Mouse (Mus musculus): ENCODE results near the gene Tspan9.
A peak's percentile ranks its signal among the peaks of the same experiment; 100 is the strongest.

The Tspan9 gene

GRCm38 (mm10) chr6:127974000-127974399, 169.4 kb downstream of the Tspan9 start:
- DNase-seq: no peak

GRCm38 (mm10) chr6:127973553-127973952, 169.8 kb downstream of the Tspan9 start:
- DNase-seq: no peak

GRCm38 (mm10) chr6:127971931-127972330, 171.5 kb downstream of the Tspan9 start:
- DNase-seq: no peak

- no peak for DNase-seq
Measured at GRCm38 (mm10) chr6:127970848-127971247, 172.5 kb downstream of the Tspan9 start.

GRCm38 (mm10) chr6:127970120-127970519, 173.3 kb downstream of the Tspan9 start:
- peak; percentile 72 for DNase-seq

GRCm38 (mm10) chr6:127969709-127970108, 173.7 kb downstream of the Tspan9 start:
- DNase-seq: no peak

- DNase-seq: peak; percentile 68
Measured at GRCm38 (mm10) chr6:127965497-127965896, 177.9 kb downstream of the Tspan9 start.

GRCm38 (mm10) chr6:127960203-127960602, 183.2 kb downstream of the Tspan9 start:
- DNase-seq: no peak

- no peak for DNase-seq
Measured at GRCm38 (mm10) chr6:127956172-127956571, 187.2 kb downstream of the Tspan9 start.

GRCm38 (mm10) chr6:127953071-127953470, 190.3 kb downstream of the Tspan9 start:
- DNase-seq: no peak

GRCm38 (mm10) chr6:127949885-127950284, 193.5 kb downstream of the Tspan9 start:
- DNase-seq: no peak

- DNase-seq: no peak
Measured at GRCm38 (mm10) chr6:127948656-127949055, 194.7 kb downstream of the Tspan9 start.

GRCm38 (mm10) chr6:127945725-127946124, 197.7 kb downstream of the Tspan9 start:
- DNase-seq: peak; percentile 74

GRCm38 (mm10) chr6:127942421-127942820, 201.0 kb downstream of the Tspan9 start:
- DNase-seq: no peak

GRCm38 (mm10) chr6:127935105-127935504, 208.3 kb downstream of the Tspan9 start:
- DNase-seq: no peak

- DNase-seq: no peak
Measured at GRCm38 (mm10) chr6:127933841-127934240, 209.6 kb downstream of the Tspan9 start.

GRCm38 (mm10) chr6:127932697-127933096, 210.7 kb downstream of the Tspan9 start:
- DNase-seq: no peak

GRCm38 (mm10) chr6:127928682-127929081, 214.7 kb downstream of the Tspan9 start:
- no peak for DNase-seq

GRCm38 (mm10) chr6:127925915-127926314, 217.5 kb downstream of the Tspan9 start:
- peak; percentile 78 for DNase-seq

- DNase-seq: no peak
Measured at GRCm38 (mm10) chr6:127924750-127925149, 218.6 kb downstream of the Tspan9 start.

GRCm38 (mm10) chr6:127923296-127923695, 220.1 kb downstream of the Tspan9 start:
- DNase-seq: no peak

GRCm38 (mm10) chr6:127921996-127922395, 221.4 kb downstream of the Tspan9 start:
- DNase-seq: no peak

- peak; percentile 73 for DNase-seq
Measured at GRCm38 (mm10) chr6:127920652-127921051, 222.7 kb downstream of the Tspan9 start.

GRCm38 (mm10) chr6:127919491-127919890, 223.9 kb downstream of the Tspan9 start:
- no peak for DNase-seq

- DNase-seq: no peak
Measured at GRCm38 (mm10) chr6:127917712-127918111, 225.7 kb downstream of the Tspan9 start.

GRCm38 (mm10) chr6:127916993-127917392, 226.4 kb downstream of the Tspan9 start:
- no peak for DNase-seq

Data from right cerebral cortex, postnatal 25 days (tissue).